Mouse (Mus musculus): ENCODE data around the gene Gm37240. TPM values are rescaled to one million over a fixed set of nuclear protein-coding genes. Genes with fewer than 3 reads are reported as not detected.
A peak's percentile ranks its signal among the peaks of the same experiment; 100 is the strongest.

Gm37240 gene
- polyA plus RNA-seq, 1 experiment from 2014 or later, result 0.16 TPM

DNA sequence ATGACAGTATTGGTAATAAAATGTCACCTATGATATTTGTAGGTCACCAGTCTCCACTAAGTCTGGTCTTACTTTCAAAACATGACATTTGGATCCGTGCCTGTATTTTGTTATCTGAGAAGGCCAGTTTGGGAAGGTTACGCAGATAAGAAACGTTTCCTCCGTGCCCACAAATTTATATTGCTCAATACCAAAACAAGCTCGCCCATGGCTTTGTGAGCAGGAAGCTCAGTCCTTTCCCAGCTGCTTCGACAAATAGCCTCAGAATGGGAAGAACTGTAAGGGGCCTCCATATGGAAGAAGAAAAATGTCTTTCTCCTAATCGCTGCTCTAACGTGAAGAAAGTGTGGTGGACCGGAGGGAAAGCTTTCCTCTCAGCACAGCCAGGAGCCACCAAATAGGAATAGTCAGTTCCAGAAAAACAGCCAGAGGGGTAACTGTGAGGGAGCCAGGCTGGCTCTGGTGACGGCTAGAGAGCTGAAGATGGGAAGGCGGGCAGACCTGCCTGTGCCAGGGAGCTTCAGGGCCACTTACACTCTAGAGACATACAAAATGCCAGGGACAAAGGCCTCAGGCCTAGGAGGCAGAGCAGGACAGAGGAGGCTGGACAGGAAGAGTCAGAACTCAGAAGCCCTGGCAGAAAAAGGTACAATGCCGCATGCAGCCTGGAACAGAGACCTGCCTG, 1431.4 kb downstream of the Gm37240 start:
- no peaks in the 10 kb centered on the region for H3K9me3 ChIP-seq
- no peak for ATAC-seq
- H3K4me1 ChIP-seq (replicated peaks), result peaks cover 6% of the 10 kb centered on the region; the same call in 1 of the 2 replicates
- H3K36me3 ChIP-seq, result no peaks in the 10 kb centered on the region
- no peak overlapping the region for H3K4me2 ChIP-seq (replicated peaks)
- no peak overlapping the region for H3K9ac ChIP-seq (replicated peaks)
- WGBS, result 85% methylated on average over 12 of the region's 12 CpGs
- H3K27me3 ChIP-seq, result 0 out of 2 replicates have a peak, but pooled peaks cover 4% of the 10 kb centered on the region
- H3K4me3 ChIP-seq (replicated peaks), result no peak overlapping the region
- H3K27ac ChIP-seq, result 0 out of 2 replicates have a peak overlapping the region, but pooled peaks have one; percentile 44

DNA sequence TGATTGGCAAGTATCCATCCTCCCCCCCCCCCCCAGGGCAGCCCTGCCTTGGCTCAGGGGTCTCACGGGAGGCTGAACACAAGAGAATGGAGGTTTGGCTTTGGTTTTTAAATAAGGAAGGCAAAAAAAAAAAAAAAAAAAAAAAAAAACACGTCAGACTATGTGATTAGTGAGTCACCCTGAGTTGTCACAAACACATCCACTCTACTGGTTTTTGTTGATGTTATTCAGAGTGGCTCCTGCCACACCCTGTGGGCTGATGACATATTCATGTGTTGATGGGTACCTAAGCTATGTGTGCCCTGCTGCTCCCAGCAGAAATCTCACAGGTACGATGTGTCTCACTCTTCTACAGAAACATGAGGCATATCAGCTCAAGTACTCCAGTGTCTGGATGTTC, 1436.7 kb downstream of the Gm37240 start:
- Histone ChIP-seq H3K9ac (replicated peaks) (no peak overlapping the region), H3K4me2 (replicated peaks) (no peak overlapping the region), H3K27me3 (0 out of 2 replicates have a peak, but pooled peaks cover 3% of the 10 kb centered on the region), H3K4me3 (replicated peaks) (no peak overlapping the region), H3K4me1 (replicated peaks) (peaks cover 8% of the 10 kb centered on the region), H3K27ac (no peak overlapping the region), H3K36me3 (peaks cover 3% of the 10 kb centered on the region; the same call in 1 of the 2 replicates), H3K9me3 (no peaks in the 10 kb centered on the region)
- 0 out of 2 replicates have a peak, but pooled peaks have one; percentile 27 for ATAC-seq
- WGBS, result 36% methylated on average over 3 of the region's 3 CpGs

DNA sequence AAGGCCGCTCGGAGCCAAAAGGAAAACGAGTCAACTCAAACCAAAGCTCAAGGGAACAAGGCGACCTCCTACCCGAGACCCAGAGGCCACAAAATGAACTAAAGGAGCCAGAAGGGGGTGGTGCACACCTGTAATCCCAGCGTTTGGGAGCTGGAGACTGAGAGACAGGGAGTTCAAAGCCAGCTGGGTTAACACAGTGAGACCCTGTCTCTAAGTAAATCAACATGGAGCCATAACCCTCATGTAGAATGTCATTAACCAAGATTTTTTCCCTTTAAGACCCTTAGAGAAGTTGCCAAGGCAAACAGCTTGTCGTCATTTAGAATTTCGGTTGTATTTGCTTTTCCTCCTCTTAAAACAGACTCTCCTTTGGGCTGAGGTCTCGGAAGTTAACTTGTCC, 1438.3 kb downstream of the Gm37240 start:
- H3K27me3 ChIP-seq, result peaks cover 7% of the 10 kb centered on the region; the same call in 1 of the 2 replicates
- H3K4me3 ChIP-seq (replicated peaks), result no peak overlapping the region
- H3K4me1 ChIP-seq (replicated peaks), result peaks cover 8% of the 10 kb centered on the region
- no peak for ATAC-seq
- H3K36me3 ChIP-seq, result peaks cover 11% of the 10 kb centered on the region; the same call in 1 of the 2 replicates
- H3K9me3 ChIP-seq, result no peaks in the 10 kb centered on the region
- no peak overlapping the region for H3K9ac ChIP-seq (replicated peaks)
- no peak overlapping the region for H3K27ac ChIP-seq
- 86% methylated on average over 9 of the region's 9 CpGs for WGBS
- no peak overlapping the region for H3K4me2 ChIP-seq (replicated peaks)

DNA sequence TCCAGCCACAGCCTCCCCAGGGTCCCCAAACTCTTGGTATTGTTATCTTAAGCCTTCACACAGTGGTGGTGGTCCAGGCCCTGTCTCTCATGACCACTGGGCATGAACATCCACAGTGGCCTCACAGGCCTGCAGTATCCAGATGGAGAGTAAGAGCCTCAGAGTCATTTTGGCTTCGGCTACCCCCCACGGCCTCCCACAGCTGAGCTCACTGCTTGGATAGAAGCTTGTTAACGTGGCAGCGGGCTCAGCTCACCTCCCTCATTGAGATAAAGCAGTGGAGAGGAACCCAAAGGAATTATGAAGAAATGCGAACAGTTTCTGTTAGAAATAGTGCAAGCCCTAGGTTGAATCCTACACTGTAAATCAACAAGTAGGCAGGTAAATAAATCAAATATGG, 1439.5 kb downstream of the Gm37240 start:
- 66% methylated on average over 5 of the region's 5 CpGs for WGBS

More for the DNA sequence above, 1439.5 kb downstream of the Gm37240 start:
- Histone ChIP-seq H3K4me3 (replicated peaks) (no peak overlapping the region), H3K9me3 (no peaks in the 10 kb centered on the region), H3K27ac (no peak overlapping the region), H3K4me2 (replicated peaks) (no peak overlapping the region), H3K9ac (replicated peaks) (no peak overlapping the region), H3K27me3 (peaks cover 7% of the 10 kb centered on the region; the same call in 1 of the 2 replicates), H3K36me3 (peaks cover 11% of the 10 kb centered on the region; the same call in 1 of the 2 replicates), H3K4me1 (replicated peaks) (peaks cover 8% of the 10 kb centered on the region)
- ATAC-seq, result no peak

MicroRNAs encoded within 50 kb of the gene (microRNA counts, 519-probe panel; counts per million panel counts)
- 110 counts per million, percentile 56 among the panel's probes with 10 or more counts for microRNA mmu-miR-466k

Small RNAs within 50 kb of the gene (microRNA-seq; reads per million reads assigned to microRNA genes)
- gene Mir466k, result not detected

Other genes starting within 250 kb of the Gm37240 start
- 0.09 and 0.14 TPM in 2 replicates for gene Fam160a1, start 70.2 kb downstream of the Gm37240 start, polyA plus RNA-seq (2015; fragmentation: Nextera tagmentation; extraction: Ambion mirVana)
- 0.14 TPM in 1 of 2 replicates, not detected in the other for gene Glt28d2, start within 50 bp of the Gm37240 start, polyA plus RNA-seq (2015; fragmentation: Nextera tagmentation; extraction: Ambion mirVana)
- gene Sh3d19, start 83.6 kb upstream of the Gm37240 start, polyA plus RNA-seq (2015; fragmentation: Nextera tagmentation; extraction: Ambion mirVana), result 7.7 and 8.6 TPM in 2 replicates
- not detected in 2 replicates for gene Prss48, start 115.0 kb upstream of the Gm37240 start, polyA plus RNA-seq (2015; fragmentation: Nextera tagmentation; extraction: Ambion mirVana)

Measured in midbrain, embryonic 13.5 days (tissue).